Mouse (Mus musculus) ES-E14 (cell line): Measurements from ENCODE around the gene H2-Q10. TPM values are rescaled to one million over a fixed set of nuclear protein-coding genes. Genes with fewer than 3 reads are reported as not detected.
"Not testable (repeated sequence)": the region's sequence is repeated elsewhere in the genome, so short reads cannot be mapped to it uniquely, and the experiment has no call there.

Experiments used
- DNase-seq: peaks from one replicate; pipeline ENCODE4 v3.0.0-alpha.2; 2013; ENCODE audit warnings: low read depth, low spot score
- H3K27ac ChIP-seq: 2 replicates; pipeline ENCODE4 v1.5.1; 2012; ENCODE audit warnings: low read depth, mild to moderate bottlenecking, low read length, moderate library complexity, mixed read lengths; ENCODE audit not compliant: poor library complexity, insufficient read depth, severe bottlenecking
- H3K36me3 ChIP-seq: 2 replicates; pipeline ENCODE4 v1.6.1; 2012; ENCODE audit warnings: mild to moderate bottlenecking, low read length, moderate library complexity, mixed read lengths; ENCODE audit not compliant: control insufficient read depth, poor library complexity, insufficient read depth, severe bottlenecking
- H3K4me1 ChIP-seq, 2 experiments: fragments of 150-350 bp in 1 of 2; sonication (generic) in 1 of 2; 2 replicates each; pipeline ENCODE4 v1.6.1; 2012; ENCODE audit warnings: low read length in 2 of 2, mild to moderate bottlenecking in 1 of 2, mixed read lengths in 1 of 2; ENCODE audit not compliant: control insufficient read depth in 2 of 2, insufficient read depth in 2 of 2, poor library complexity in 1 of 2
- H3K4me3 ChIP-seq, 2 experiments: fragments of 150-350 bp in 1 of 2; sonication (generic) in 1 of 2; 2 replicates each; pipeline ENCODE4 v1.5.1; 2012; ENCODE audit warnings: low read length in 2 of 2, low read depth in 1 of 2, mild to moderate bottlenecking in 1 of 2, mixed read lengths in 1 of 2; ENCODE audit not compliant: insufficient read depth in 1 of 2, poor library complexity in 1 of 2, severe bottlenecking in 1 of 2
- H3K9ac ChIP-seq: 2 replicates; pipeline ENCODE4 v1.6.1; 2012; ENCODE audit warnings: low read depth, mild to moderate bottlenecking, low read length, mixed read lengths; ENCODE audit not compliant: poor library complexity, insufficient read depth, severe bottlenecking
- H3K9me3 ChIP-seq: fragments of 150-350 bp; sonication (generic); 2 replicates; pipeline ENCODE4 v1.6.1; 2012; ENCODE audit warnings: low read depth, mild to moderate bottlenecking, low read length; ENCODE audit not compliant: control insufficient read depth, insufficient read depth
- in situ Hi-C, 2 experiments: fragments of 600-800 bp; cut with MboI; formaldehyde crosslinking; loops; one replicate each; pipeline ENCODE4 v1.15.1; 2025; ENCODE audit warnings: low sequenced_read_pairs in 2 of 2, inconsistent platforms in 1 of 2; ENCODE audit not compliant: unreplicated experiment in 2 of 2
- total RNA-seq: library from RNA; depleted of rRNA; stranded (reverse); fragments of 300-350 nt; gene quantifications from 2 replicates; pipeline ENCODE4 v1.2.3, GENCODE M21; 2012

H2-Q10 gene
- total RNA-seq, 1 experiment, result 2.1 TPM

- H3K27ac ChIP-seq, in situ Hi-C loops, H3K36me3 ChIP-seq, DNase-seq, H3K4me1 ChIP-seq, H3K9me3 ChIP-seq, H3K9ac ChIP-seq: not testable (repeated sequence)
- peak overlapping the region; percentile 26 to 46; a peak in 3 of 4 replicates for H3K4me3 ChIP-seq
Measured at GRCm38 (mm10) chr17:35425474-35425873, 44.4 kb upstream of the H2-Q10 start.

- DNase-seq, in situ Hi-C loops: not testable (repeated sequence)
Measured at GRCm38 (mm10) chr17:35428883-35429282, 41.0 kb upstream of the H2-Q10 start.

GRCm38 (mm10) chr17:35430671-35431070 is 39.2 kb upstream of the H2-Q10 start:
- H3K9ac ChIP-seq, DNase-seq, H3K27ac ChIP-seq, H3K4me3 ChIP-seq, H3K9me3 ChIP-seq, H3K36me3 ChIP-seq, H3K4me1 ChIP-seq, in situ Hi-C loops: not testable (repeated sequence)

More at GRCm38 (mm10) chr17:35428883-35429282, 41.0 kb upstream of the H2-Q10 start:
- not testable (repeated sequence) for H3K4me1 ChIP-seq, H3K27ac ChIP-seq, H3K36me3 ChIP-seq, H3K9me3 ChIP-seq, H3K9ac ChIP-seq, H3K4me3 ChIP-seq

GRCm38 (mm10) chr17:35432167-35432566 is 37.7 kb upstream of the H2-Q10 start:
- DNase-seq, H3K27ac ChIP-seq, H3K36me3 ChIP-seq, H3K9me3 ChIP-seq, in situ Hi-C loops, H3K4me1 ChIP-seq, H3K9ac ChIP-seq, H3K4me3 ChIP-seq: not testable (repeated sequence)

GRCm38 (mm10) chr17:35434836-35435235 is 35.1 kb upstream of the H2-Q10 start:
- in situ Hi-C loops, H3K4me3 ChIP-seq, H3K9me3 ChIP-seq, H3K36me3 ChIP-seq, H3K9ac ChIP-seq, H3K4me1 ChIP-seq, H3K27ac ChIP-seq: not testable (repeated sequence)
- DNase-seq, result peak; percentile 89

- H3K27ac ChIP-seq, H3K36me3 ChIP-seq, H3K4me3 ChIP-seq, H3K9ac ChIP-seq, DNase-seq, in situ Hi-C loops, H3K4me1 ChIP-seq, H3K9me3 ChIP-seq: not testable (repeated sequence)
Measured at GRCm38 (mm10) chr17:35435577-35435976, 34.3 kb upstream of the H2-Q10 start.

GRCm38 (mm10) chr17:35437386-35437936 is 32.4 kb upstream of the H2-Q10 start:
- H3K4me3 ChIP-seq, H3K27ac ChIP-seq, H3K9me3 ChIP-seq, in situ Hi-C loops, H3K4me1 ChIP-seq, DNase-seq, H3K36me3 ChIP-seq, H3K9ac ChIP-seq: not testable (repeated sequence)

GRCm38 (mm10) chr17:35438395-35438794 is 31.5 kb upstream of the H2-Q10 start:
- in situ Hi-C loops, H3K4me1 ChIP-seq, H3K9ac ChIP-seq, H3K9me3 ChIP-seq, H3K36me3 ChIP-seq, DNase-seq, H3K27ac ChIP-seq, H3K4me3 ChIP-seq: not testable (repeated sequence)
